16 mouse cellular contexts compared by ENCODE assay signal in genomic region chr9:73006175-73006574, GRCm38 (mm10). TPM values are rescaled to one million over a fixed set of nuclear protein-coding genes. Genes with fewer than 3 reads are reported as not detected.
DNase-seq lines count a peak whose midpoint lies in the region; ATAC-seq and TF ChIP-seq lines count a peak whose summit lies in the region.
"Had no signal": no experiment of that assay in that cellular context is flagged by ENCODE, and none has a peak within 500 bp of the region (broad histone marks: within the 10 kb centered on the region; RNA-seq: fewer than 3 reads in every experiment).

No protein-coding gene starts in this region.

- no peak for ATAC-seq in forebrain, postnatal 0 days
- no peak for ATAC-seq in forebrain, embryonic 14.5 days
- no peak for ATAC-seq in liver, embryonic 14.5 days (ENCODE audit: insufficient read depth)
- no peak for ATAC-seq in liver, embryonic 12.5 days
- no peak for ATAC-seq in erythroblast, adult 5-6 weeks (replicated peaks; ENCODE audit: low FRiP score, poor library complexity, severe bottlenecking)

- TF ChIP-seq CTCF in forebrain, postnatal 0 days (IDR thresholded peaks at IDR 0.05; ENCODE audit: low read depth) = peak; percentile 41
- peak; percentile 21; the same call in 1 of the 2 replicates for TF ChIP-seq CTCF in liver, embryonic 14.5 days (IDR thresholded peaks at IDR 0.05; ENCODE audit: low read depth)
- peak; percentile 42 for TF ChIP-seq CTCF in E14TG2a.4 (conservative IDR thresholded peaks at IDR 0.05; ENCODE audit: low read length)

- H3K27me3 ChIP-seq in forebrain, postnatal 0 days (ENCODE audit: insufficient read depth, low read length) = no peaks in the 10 kb centered on the region
- no peaks in the 10 kb centered on the region for H3K27me3 ChIP-seq in forebrain, embryonic 14.5 days (replicated peaks; ENCODE audit: control insufficient read depth, insufficient read depth, low read length)
- H3K27me3 ChIP-seq in liver, embryonic 14.5 days (ENCODE audit: control insufficient read depth, insufficient read depth, low read length) = no peaks in the 10 kb centered on the region
- H3K27me3 ChIP-seq in liver, embryonic 12.5 days (replicated peaks) = no peaks in the 10 kb centered on the region
- H3K27me3 ChIP-seq in E14TG2a.4 (ENCODE audit: insufficient read depth, low read length) = no peaks in the 10 kb centered on the region

- no peak overlapping the region for H3K27ac ChIP-seq in forebrain, postnatal 0 days (ENCODE audit: low read depth, low read length)
- H3K27ac ChIP-seq in forebrain, embryonic 14.5 days (ENCODE audit: low read depth, low read length) = no peak overlapping the region
- no peak overlapping the region for H3K27ac ChIP-seq in liver, embryonic 14.5 days
- H3K27ac ChIP-seq in liver, embryonic 12.5 days = no peak overlapping the region
- H3K27ac ChIP-seq: embryonic facial prominence, embryonic 10.5 days; forebrain, embryonic 10.5 days had no signal

- TF ChIP-seq EP300 in liver, embryonic 14.5 days (IDR thresholded peaks at IDR 0.05; ENCODE audit: low read depth) = no peak

- H3K4me3 ChIP-seq in forebrain, postnatal 0 days (ENCODE audit: low read depth, low read length) = no peak overlapping the region
- no peak overlapping the region for H3K4me3 ChIP-seq in forebrain, embryonic 14.5 days (ENCODE audit: low read depth, low read length)
- no peak overlapping the region for H3K4me3 ChIP-seq in liver, embryonic 14.5 days (ENCODE audit: insufficient read depth in 1 of 2, low read depth in 2 of 2, low read length in 2 of 2)
- no peak overlapping the region for H3K4me3 ChIP-seq in liver, embryonic 12.5 days
- H3K4me3 ChIP-seq in E14TG2a.4 (replicated peaks; ENCODE audit: low read length) = no peak overlapping the region
- H3K4me3 ChIP-seq: embryonic facial prominence, embryonic 10.5 days; forebrain, embryonic 10.5 days had no signal

- H3K4me2 ChIP-seq in forebrain, postnatal 0 days (ENCODE audit: low read depth) = no peak overlapping the region
- H3K4me2 ChIP-seq in forebrain, embryonic 14.5 days (ENCODE audit: low read length) = no peak overlapping the region
- no peak overlapping the region for H3K4me2 ChIP-seq in liver, embryonic 14.5 days (ENCODE audit: low read depth)
- H3K4me2 ChIP-seq in liver, embryonic 12.5 days = no peak overlapping the region

- peaks cover 52% of the 10 kb centered on the region for H3K36me3 ChIP-seq in forebrain, postnatal 0 days (ENCODE audit: insufficient read depth)
- peaks cover 50% of the 10 kb centered on the region for H3K36me3 ChIP-seq in forebrain, embryonic 14.5 days (ENCODE audit: control insufficient read depth, insufficient read depth, low read length)
- no peaks in the 10 kb centered on the region for H3K36me3 ChIP-seq in liver, embryonic 14.5 days (replicated peaks; ENCODE audit: control insufficient read depth, insufficient read depth, low read depth)
- H3K36me3 ChIP-seq in liver, embryonic 12.5 days = peaks cover 20% of the 10 kb centered on the region
- peaks cover 88% of the 10 kb centered on the region for H3K36me3 ChIP-seq in E14TG2a.4 (ENCODE audit: insufficient read depth, low read length)

- DNase-seq in forebrain, postnatal 0 days = no peak
- no peak for DNase-seq in forebrain, embryonic 14.5 days (ENCODE audit: low spot score)
- no peak for DNase-seq in liver, embryonic 14.5 days (ENCODE audit: low read depth in 3 of 3, low spot score in 3 of 3)
- peak; percentile 33 for DNase-seq in naive thymus-derived CD4-positive, alpha-beta T cell, adult 2 months (ENCODE audit: low read depth)
- no peak for DNase-seq in urinary bladder, postnatal 10 days (ENCODE audit: low spot score)
- DNase-seq: kidney, postnatal 25 days; lung, postnatal 14 days; right cerebral cortex, postnatal 25 days had no signal

- no peaks in the 10 kb centered on the region for H3K9me3 ChIP-seq in forebrain, postnatal 0 days (ENCODE audit: low read length)
- H3K9me3 ChIP-seq in forebrain, embryonic 14.5 days (replicated peaks; ENCODE audit: control insufficient read depth, low read length) = no peaks in the 10 kb centered on the region
- no peaks in the 10 kb centered on the region for H3K9me3 ChIP-seq in liver, embryonic 14.5 days (ENCODE audit: control insufficient read depth, low read length)
- no peaks in the 10 kb centered on the region for H3K9me3 ChIP-seq in liver, embryonic 12.5 days (replicated peaks)
- no peaks in the 10 kb centered on the region for H3K9me3 ChIP-seq in E14TG2a.4 (ENCODE audit: low read length)
- H3K9me3 ChIP-seq: embryonic facial prominence, embryonic 10.5 days; forebrain, embryonic 10.5 days had no signal

- 93% methylated on average over 3 of the region's 3 CpGs for WGBS in forebrain, postnatal 0 days
- WGBS in forebrain, embryonic 14.5 days = 89% methylated on average over 3 of the region's 3 CpGs
- 85% methylated on average over 3 of the region's 3 CpGs for WGBS in liver, embryonic 14.5 days (ENCODE audit: insufficient replicate concordance)
- WGBS in liver, embryonic 12.5 days (ENCODE audit: insufficient replicate concordance) = 79% methylated on average over 3 of the region's 3 CpGs

- no peaks in the 10 kb centered on the region for H3K4me1 ChIP-seq in forebrain, postnatal 0 days (ENCODE audit: insufficient read depth)
- no peaks in the 10 kb centered on the region for H3K4me1 ChIP-seq in forebrain, embryonic 14.5 days (ENCODE audit: control insufficient read depth, insufficient read depth, low read length)
- peaks cover 0 to 4% of the 10 kb centered on the region in 2 experiments; a peak in 2 of 4 replicates for H3K4me1 ChIP-seq in liver, embryonic 14.5 days (replicated peaks; ENCODE audit: control insufficient read depth in 2 of 2, insufficient read depth in 2 of 2, low read length in 1 of 2)
- H3K4me1 ChIP-seq in liver, embryonic 12.5 days = no peaks in the 10 kb centered on the region
- peaks cover 14% of the 10 kb centered on the region for H3K4me1 ChIP-seq in E14TG2a.4 (replicated peaks; ENCODE audit: low read depth, low read length)
- H3K4me1 ChIP-seq: embryonic facial prominence, embryonic 10.5 days; forebrain, embryonic 10.5 days had no signal

- no peak overlapping the region for H3K9ac ChIP-seq in forebrain, postnatal 0 days
- no peak overlapping the region for H3K9ac ChIP-seq in forebrain, embryonic 14.5 days (ENCODE audit: low read length)
- H3K9ac ChIP-seq in liver, embryonic 14.5 days (replicated peaks) = no peak overlapping the region
- H3K9ac ChIP-seq in liver, embryonic 12.5 days = no peak overlapping the region

RNA-seq across cellular contexts. Expression of gene Ccpg1, which starts 20.9 kb away (rescaled TPM):
- 31.0 and 31.9 TPM in 2 replicates for total RNA-seq in forebrain, postnatal 0 days (2014; rRNA removed)
- polyA plus RNA-seq in forebrain, postnatal 0 days (2015; fragmentation: Nextera tagmentation; extraction: Ambion mirVana) = 29.8 and 42.5 TPM in 2 replicates
- polyA plus RNA-seq in forebrain, embryonic 14.5 days (2014; fragmentation: Nextera tagmentation; extraction: Ambion mirVana) = 29.5 and 39.8 TPM in 2 replicates
- 2.0 and 3.4 TPM in 2 replicates for polyA plus RNA-seq in liver, embryonic 14.5 days (2012; rRNA removed)
- polyA plus RNA-seq in liver, embryonic 14.5 days (2014; fragmentation: Nextera tagmentation; extraction: Ambion mirVana) = 7.8 and 8.1 TPM in 2 replicates
- 12.6 and 13.0 TPM in 2 replicates for polyA plus RNA-seq in liver, embryonic 12.5 days (2016; fragmentation: Nextera tagmentation; extraction: Ambion mirVana)
- total RNA-seq in erythroblast, adult 5-6 weeks (2015; ENCODE audit: low replicate concordance) = 42.7 and 47.0 TPM in 2 replicates
- 88.7 and 93.5 TPM in 2 replicates for total RNA-seq in erythroblast, adult 5-6 weeks (2017; ENCODE audit: low replicate concordance)

RNA-seq across cellular contexts. Expression of gene Ccpg1os, which starts 21.0 kb away (rescaled TPM):
- total RNA-seq in forebrain, postnatal 0 days (2014; rRNA removed) = 24.7 and 26.8 TPM in 2 replicates
- polyA plus RNA-seq in forebrain, postnatal 0 days (2015; fragmentation: Nextera tagmentation; extraction: Ambion mirVana) = 18.8 and 22.7 TPM in 2 replicates
- 26.0 and 28.2 TPM in 2 replicates for polyA plus RNA-seq in forebrain, embryonic 14.5 days (2014; fragmentation: Nextera tagmentation; extraction: Ambion mirVana)
- polyA plus RNA-seq in liver, embryonic 14.5 days (2012; rRNA removed) = 1.9 and 2.0 TPM in 2 replicates
- 2.7 and 3.0 TPM in 2 replicates for polyA plus RNA-seq in liver, embryonic 14.5 days (2014; fragmentation: Nextera tagmentation; extraction: Ambion mirVana)
- polyA plus RNA-seq in liver, embryonic 12.5 days (2016; fragmentation: Nextera tagmentation; extraction: Ambion mirVana) = 4.4 and 4.6 TPM in 2 replicates
- 2.5 and 4.6 TPM in 2 replicates for total RNA-seq in erythroblast, adult 5-6 weeks (2015; ENCODE audit: low replicate concordance)
- total RNA-seq in erythroblast, adult 5-6 weeks (2017; ENCODE audit: low replicate concordance) = 0.94 and 6.7 TPM in 2 replicates

RNA-seq across cellular contexts. Expression of gene Pigb, which starts 34.0 kb away (rescaled TPM):
- total RNA-seq in forebrain, postnatal 0 days (2014; rRNA removed) = 8.2 and 10.3 TPM in 2 replicates
- 7.8 and 10.0 TPM in 2 replicates for polyA plus RNA-seq in forebrain, postnatal 0 days (2015; fragmentation: Nextera tagmentation; extraction: Ambion mirVana)
- 11.1 and 12.7 TPM in 2 replicates for polyA plus RNA-seq in forebrain, embryonic 14.5 days (2014; fragmentation: Nextera tagmentation; extraction: Ambion mirVana)
- 3.4 and 4.3 TPM in 2 replicates for polyA plus RNA-seq in liver, embryonic 14.5 days (2012; rRNA removed)
- polyA plus RNA-seq in liver, embryonic 14.5 days (2014; fragmentation: Nextera tagmentation; extraction: Ambion mirVana) = 5.2 and 6.7 TPM in 2 replicates
- polyA plus RNA-seq in liver, embryonic 12.5 days (2016; fragmentation: Nextera tagmentation; extraction: Ambion mirVana) = 8.0 and 8.3 TPM in 2 replicates
- total RNA-seq in erythroblast, adult 5-6 weeks (2015; ENCODE audit: low replicate concordance) = 4.0 and 4.6 TPM in 2 replicates
- 3.1 and 4.0 TPM in 2 replicates for total RNA-seq in erythroblast, adult 5-6 weeks (2017; ENCODE audit: low replicate concordance)

RNA-seq across cellular contexts. Expression of gene Rab27a, which starts 38.5 kb away (rescaled TPM):
- 3.9 and 5.6 TPM in 2 replicates for total RNA-seq in forebrain, postnatal 0 days (2014; rRNA removed)
- 1.1 and 2.3 TPM in 2 replicates for polyA plus RNA-seq in forebrain, postnatal 0 days (2015; fragmentation: Nextera tagmentation; extraction: Ambion mirVana)
- polyA plus RNA-seq in forebrain, embryonic 14.5 days (2014; fragmentation: Nextera tagmentation; extraction: Ambion mirVana) = 0.51 and 0.69 TPM in 2 replicates
- 1.8 and 2.8 TPM in 2 replicates for polyA plus RNA-seq in liver, embryonic 14.5 days (2012; rRNA removed)
- polyA plus RNA-seq in liver, embryonic 14.5 days (2014; fragmentation: Nextera tagmentation; extraction: Ambion mirVana) = 1.6 and 1.7 TPM in 2 replicates
- 4.8 and 5.2 TPM in 2 replicates for polyA plus RNA-seq in liver, embryonic 12.5 days (2016; fragmentation: Nextera tagmentation; extraction: Ambion mirVana)
- 21.7 and 22.2 TPM in 2 replicates for total RNA-seq in erythroblast, adult 5-6 weeks (2015; ENCODE audit: low replicate concordance)
- total RNA-seq in erythroblast, adult 5-6 weeks (2017; ENCODE audit: low replicate concordance) = 27.3 and 28.9 TPM in 2 replicates

RNA-seq across cellular contexts. Expression of gene Gm44503, which starts 47.5 kb away (rescaled TPM):
- 0.10 TPM in 1 of 2 replicates, not detected in the other for total RNA-seq in forebrain, postnatal 0 days (2014; rRNA removed)
- polyA plus RNA-seq in forebrain, postnatal 0 days (2015; fragmentation: Nextera tagmentation; extraction: Ambion mirVana) = not detected in 2 replicates
- not detected in 2 replicates for polyA plus RNA-seq in forebrain, embryonic 14.5 days (2014; fragmentation: Nextera tagmentation; extraction: Ambion mirVana)
- not detected in 2 replicates for polyA plus RNA-seq in liver, embryonic 14.5 days (2012; rRNA removed)
- polyA plus RNA-seq in liver, embryonic 14.5 days (2014; fragmentation: Nextera tagmentation; extraction: Ambion mirVana) = not detected in 2 replicates
- 0.13 TPM in 1 of 2 replicates, not detected in the other for polyA plus RNA-seq in liver, embryonic 12.5 days (2016; fragmentation: Nextera tagmentation; extraction: Ambion mirVana)
- not detected in 2 replicates for total RNA-seq in erythroblast, adult 5-6 weeks (2015; ENCODE audit: low replicate concordance)
- total RNA-seq in erythroblast, adult 5-6 weeks (2017; ENCODE audit: low replicate concordance) = not detected in 2 replicates
- total RNA-seq: adrenal gland, adult 18-20 months had no signal
- polyA plus RNA-seq: embryonic facial prominence, embryonic 10.5 days; forebrain, embryonic 10.5 days; heart, embryonic 14.5 days; limb, embryonic 14.5 days had no signal
